Mouse (Mus musculus): ENCODE results near the gene D1Ertd622e.

D1Ertd622e gene

GRCm38 (mm10) chr1:97661406-97662241 is at the start of gene D1Ertd622e:
Gene D1Ertd622e, minus strand, starts transcription at chr1:97662074.
- DNase-seq (ENCODE audit: inconsistent age in 2 of 2, low spot score in 1 of 2) = peak; percentile 90 to 95

- DNase-seq (ENCODE audit: inconsistent age in 2 of 2, low spot score in 1 of 2) = no peak
Measured at GRCm38 (mm10) chr1:97710520-97710919, 48.6 kb upstream of the D1Ertd622e start.

GRCm38 (mm10) chr1:97705389-97705788 is 43.5 kb upstream of the D1Ertd622e start:
- no peak for DNase-seq (ENCODE audit: inconsistent age in 2 of 2, low spot score in 1 of 2)

DNA sequence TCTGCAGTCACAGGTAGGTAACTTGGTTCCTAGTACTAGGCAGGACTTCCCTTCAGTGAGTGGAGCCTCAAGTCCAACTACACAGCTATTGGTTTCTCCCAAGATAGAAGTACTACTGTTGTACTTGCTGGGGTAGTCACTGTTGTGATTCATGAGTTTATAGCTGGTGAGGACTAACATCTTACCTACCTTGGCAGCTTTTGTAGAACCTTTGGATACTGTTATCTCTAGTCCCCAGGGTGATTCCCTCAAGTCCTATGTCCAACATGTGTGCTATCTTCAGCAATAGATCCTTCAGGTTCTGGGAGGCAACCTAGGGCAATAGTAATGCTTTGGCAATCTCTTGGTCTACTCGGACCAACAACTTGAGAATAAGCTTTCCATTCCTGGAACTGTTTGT is 42.8 kb upstream of the D1Ertd622e start:
- no peak for DNase-seq (ENCODE audit: inconsistent age in 2 of 2, low spot score in 1 of 2)

GRCm38 (mm10) chr1:97698956-97699570 is 37.2 kb upstream of the D1Ertd622e start:
- no peak for DNase-seq (ENCODE audit: inconsistent age in 2 of 2, low spot score in 1 of 2)

DNA sequence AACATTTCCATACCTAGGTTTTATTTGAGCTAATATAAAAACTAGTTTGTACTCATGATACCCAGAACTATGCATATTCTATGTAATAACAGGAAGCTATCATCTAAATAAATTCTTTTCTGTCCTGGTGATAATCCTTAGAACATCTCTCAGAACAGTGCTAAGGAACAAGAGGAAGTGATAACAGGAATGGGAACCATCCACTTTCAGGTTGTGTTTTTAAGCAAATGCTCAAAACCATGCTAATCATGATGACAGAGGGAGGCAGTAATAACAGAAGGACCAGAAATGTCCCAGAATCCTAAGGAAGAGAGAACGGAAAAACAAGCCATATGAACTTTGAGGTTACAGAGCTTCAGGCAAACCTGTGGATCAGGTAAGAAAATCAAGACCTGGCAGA is 35.4 kb upstream of the D1Ertd622e start:
- no peak for DNase-seq (ENCODE audit: inconsistent age in 2 of 2, low spot score in 1 of 2)

DNA sequence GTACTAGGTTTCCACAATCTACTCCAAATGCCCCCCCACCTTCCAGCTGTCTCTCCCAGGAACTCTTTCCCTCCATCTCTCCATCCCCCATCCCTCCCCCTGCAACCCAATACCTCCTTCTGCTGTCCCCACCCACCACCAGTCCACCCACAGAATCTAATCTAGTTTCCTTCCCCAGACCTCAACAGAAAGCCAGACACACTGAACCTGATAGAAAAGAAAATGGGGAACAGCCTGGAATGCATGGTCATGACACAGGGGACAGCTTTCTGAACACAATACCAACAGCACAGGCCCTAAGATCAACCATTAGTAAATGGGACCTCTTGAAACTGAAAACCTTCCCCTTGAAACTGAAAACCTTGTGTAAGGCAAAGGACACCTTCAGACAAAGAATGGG is 32.0 kb upstream of the D1Ertd622e start:
- no peak for DNase-seq (ENCODE audit: inconsistent age in 2 of 2, low spot score in 1 of 2)

- peak in 1 of 2 experiments; percentile 63 for DNase-seq (ENCODE audit: inconsistent age in 2 of 2, low spot score in 1 of 2)
Measured at GRCm38 (mm10) chr1:97688756-97689155, 26.9 kb upstream of the D1Ertd622e start.

- DNase-seq (ENCODE audit: inconsistent age in 2 of 2, low spot score in 1 of 2) = no peak
Measured at GRCm38 (mm10) chr1:97676526-97677177, 14.8 kb upstream of the D1Ertd622e start.

DNA sequence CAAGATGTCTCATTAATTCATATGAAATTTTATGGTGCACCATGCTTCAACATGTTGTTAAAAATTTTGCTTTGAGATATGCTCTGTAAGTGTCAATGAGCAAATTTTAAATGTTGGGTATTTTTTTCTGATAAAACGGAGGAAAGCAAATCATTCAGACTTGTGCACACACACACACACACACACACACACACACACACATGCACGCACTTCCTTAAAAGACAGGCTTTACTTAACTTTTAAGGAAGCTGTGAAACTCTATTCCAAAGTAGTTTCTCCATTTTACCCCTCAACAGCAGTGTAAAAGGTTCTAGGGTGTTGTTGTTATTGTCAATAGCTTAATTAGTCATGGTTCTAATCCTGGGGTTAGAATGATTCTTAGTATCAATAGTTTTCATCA is 14.2 kb upstream of the D1Ertd622e start:
- no peak for DNase-seq (ENCODE audit: inconsistent age in 2 of 2, low spot score in 1 of 2)

GRCm38 (mm10) chr1:97672849-97673248 is 11.0 kb upstream of the D1Ertd622e start:
- peak in 1 of 2 experiments; percentile 30 for DNase-seq (ENCODE audit: inconsistent age in 2 of 2, low spot score in 1 of 2)

- no peak for DNase-seq (ENCODE audit: inconsistent age in 2 of 2, low spot score in 1 of 2)
Measured at GRCm38 (mm10) chr1:97667288-97667687, 5.4 kb upstream of the D1Ertd622e start.

GRCm38 (mm10) chr1:97662324-97662723 is 450 bp upstream of the D1Ertd622e start:
- peak; percentile 23 to 73 for DNase-seq (ENCODE audit: inconsistent age in 2 of 2, low spot score in 1 of 2)

- DNase-seq (ENCODE audit: inconsistent age in 2 of 2, low spot score in 1 of 2) = peak; percentile 79 to 93
Measured at GRCm38 (mm10) chr1:97660687-97661405, 1.0 kb downstream of the D1Ertd622e start.

DNA sequence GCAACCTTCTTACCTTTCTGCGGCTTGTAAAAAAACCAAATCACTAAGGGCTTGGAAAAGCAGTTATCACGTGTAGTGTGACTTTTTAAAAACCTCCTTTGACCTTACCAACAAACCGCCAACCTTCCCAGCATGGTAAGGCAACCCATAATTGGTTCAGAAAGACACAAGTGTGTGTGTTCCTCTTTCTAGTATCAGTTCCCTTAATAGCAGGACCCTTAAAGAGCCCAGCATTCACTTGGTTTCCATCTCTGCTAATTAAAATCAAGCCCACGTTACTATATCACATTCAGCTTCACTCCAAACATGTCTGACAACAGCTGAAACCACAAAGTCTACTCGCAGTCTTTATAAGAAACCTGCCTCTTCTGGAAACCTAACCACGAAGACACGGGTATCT is 2.5 kb downstream of the D1Ertd622e start:
- DNase-seq (ENCODE audit: inconsistent age in 2 of 2, low spot score in 1 of 2) = peak in 1 of 2 experiments; percentile 38

- no peak for DNase-seq (ENCODE audit: inconsistent age in 2 of 2, low spot score in 1 of 2)
Measured at GRCm38 (mm10) chr1:97657786-97658185, 4.1 kb downstream of the D1Ertd622e start.

GRCm38 (mm10) chr1:97657201-97657600 is 4.7 kb downstream of the D1Ertd622e start:
- no peak for DNase-seq (ENCODE audit: inconsistent age in 2 of 2, low spot score in 1 of 2)

GRCm38 (mm10) chr1:97654397-97654975 is 7.4 kb downstream of the D1Ertd622e start:
- no peak for DNase-seq (ENCODE audit: inconsistent age in 2 of 2, low spot score in 1 of 2)

- DNase-seq (ENCODE audit: inconsistent age in 2 of 2, low spot score in 1 of 2) = no peak
Measured at GRCm38 (mm10) chr1:97650553-97651123, 11.2 kb downstream of the D1Ertd622e start.

GRCm38 (mm10) chr1:97650072-97650471 is 11.8 kb downstream of the D1Ertd622e start:
- peak in 1 of 2 experiments; percentile 29 for DNase-seq (ENCODE audit: inconsistent age in 2 of 2, low spot score in 1 of 2)

Measured in adrenal gland, adult (tissue).